Mouse (Mus musculus) lung, postnatal 4 days (tissue): ENCODE measurements around the gene AB124611.
"Not testable (repeated sequence)": the region's sequence is repeated elsewhere in the genome, so short reads cannot be mapped to it uniquely, and the experiment has no call there.

ENCODE experiments used
- DNase-seq, 2 experiments: peaks; one replicate each; pipeline ENCODE4 v3.0.0; 2021

AB124611 gene

DNA sequence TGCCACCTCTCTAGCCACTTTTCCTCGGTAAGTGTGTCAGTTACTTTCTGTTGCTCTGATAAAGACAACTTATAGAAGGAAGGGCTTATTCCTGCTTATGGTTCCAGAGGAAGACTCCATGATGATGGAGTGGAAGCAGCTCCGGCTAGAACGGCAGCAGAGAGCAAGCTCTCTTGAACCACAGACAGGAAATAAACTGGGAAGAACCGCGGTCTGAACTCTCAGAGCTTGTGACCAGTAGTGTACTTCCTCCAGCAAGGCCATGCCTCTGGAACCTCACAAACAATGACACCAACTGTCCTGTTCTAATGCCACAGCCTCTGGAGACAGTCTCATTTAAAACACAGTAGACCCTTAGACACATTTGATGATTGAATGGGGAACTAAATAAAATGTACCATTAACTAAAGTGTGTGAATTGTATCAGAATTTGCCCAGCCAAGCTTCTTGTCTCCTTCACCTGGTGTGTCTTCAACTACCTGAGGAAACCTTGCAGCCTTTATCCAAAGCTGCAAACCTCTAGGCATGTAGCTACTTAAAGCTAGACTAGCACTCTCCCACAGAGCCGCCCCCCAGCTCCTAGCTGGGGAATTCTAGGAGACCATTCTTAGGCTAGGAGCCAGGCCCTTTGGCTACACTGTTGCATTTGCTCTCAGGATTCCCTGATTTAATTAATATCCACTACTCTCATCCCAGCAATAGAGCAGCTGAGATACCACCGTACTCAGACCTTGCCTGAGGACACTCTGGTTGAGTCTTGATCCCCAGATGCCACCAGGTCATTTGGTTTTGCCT lies 637 bp upstream of the AB124611 start:
- no peak for DNase-seq

DNA sequence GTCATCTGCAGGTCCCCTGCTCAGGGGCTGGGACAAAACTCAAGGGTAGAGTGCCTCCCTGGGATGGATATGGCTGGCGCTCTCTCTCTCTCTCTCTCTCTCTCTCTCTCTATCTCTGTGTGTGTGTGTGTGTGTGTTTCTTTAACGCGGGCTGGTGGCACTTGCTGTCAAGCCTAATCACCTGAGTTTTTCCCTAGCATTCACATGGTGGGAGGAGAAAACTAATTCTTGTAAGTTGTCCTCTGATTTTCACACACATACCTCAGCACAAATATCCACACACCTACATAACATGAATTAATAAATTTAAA lies 613 bp downstream of the AB124611 start:
- DNase-seq, result no peak

DNA sequence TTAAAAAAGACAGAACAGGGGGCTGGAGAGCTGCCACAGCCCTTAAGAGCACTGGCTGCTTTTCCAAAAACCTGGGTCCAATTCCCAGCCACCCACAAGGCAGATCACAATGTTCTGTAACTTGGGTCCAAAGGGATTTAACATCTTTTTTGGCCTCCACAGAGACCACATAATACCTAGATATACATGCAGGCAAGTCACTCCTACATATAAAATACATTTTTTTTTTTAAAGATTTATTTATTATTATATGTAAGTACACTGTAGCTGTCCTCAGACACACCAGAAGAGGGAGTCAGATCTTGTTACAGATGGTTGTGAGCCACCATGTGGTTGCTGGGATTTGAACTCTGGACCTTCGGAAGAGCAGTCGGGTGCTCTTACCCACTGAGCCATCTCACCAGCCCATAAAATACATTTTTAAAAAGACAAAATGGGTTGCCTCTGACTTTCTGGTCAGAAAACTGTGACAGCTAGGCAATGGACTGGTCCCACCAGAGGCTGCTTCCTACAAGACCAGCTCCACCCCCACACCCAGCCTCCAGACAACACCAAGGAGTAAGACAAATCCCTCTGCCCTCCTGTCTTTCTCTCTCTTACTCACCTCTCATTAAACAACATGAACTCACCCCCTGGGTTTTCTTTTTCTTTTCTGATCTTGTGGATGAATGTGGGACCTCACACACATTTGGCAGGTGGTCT lies 1.3 kb downstream of the AB124611 start:
- no peak for DNase-seq

DNA sequence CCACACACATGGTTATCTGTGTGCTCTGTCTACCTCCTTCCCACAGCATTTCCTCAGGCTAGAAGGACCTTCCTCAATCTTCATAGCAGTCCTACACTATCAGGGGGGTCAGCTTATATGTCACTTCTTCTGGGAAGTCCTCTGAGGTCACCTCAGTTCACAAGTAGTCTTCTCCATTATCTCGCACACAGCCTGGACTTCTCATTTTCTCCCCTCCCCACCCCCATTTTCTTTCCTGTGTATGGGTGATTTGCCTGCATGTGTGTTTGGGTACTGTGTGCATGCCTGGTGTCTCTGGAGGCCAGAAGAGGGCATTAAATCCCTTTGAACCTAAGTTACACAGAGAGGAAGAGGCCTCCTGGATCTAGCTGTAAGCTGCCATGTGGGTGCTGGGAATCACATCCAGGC lies 1.9 kb downstream of the AB124611 start:
- DNase-seq, result peak in 1 of 2 experiments; percentile 14

DNA sequence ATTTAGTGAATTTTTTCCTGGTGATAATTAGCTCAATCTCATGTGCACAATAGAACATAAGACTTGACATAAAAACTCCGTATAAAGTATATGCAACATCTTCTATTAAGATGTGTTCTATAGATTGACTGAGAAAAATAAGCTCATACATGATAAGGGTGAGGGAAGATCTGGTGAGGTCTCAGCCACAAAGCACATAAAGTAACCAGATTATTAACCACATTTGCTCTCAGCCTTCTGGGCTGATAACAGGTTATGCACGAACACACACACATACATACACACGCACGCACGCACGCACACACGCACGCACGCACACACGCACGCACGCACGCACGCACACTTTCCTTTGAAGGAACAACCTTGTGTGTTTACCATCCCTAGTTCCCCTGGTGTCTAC lies 10.5 kb downstream of the AB124611 start:
- DNase-seq, result no peak

DNA sequence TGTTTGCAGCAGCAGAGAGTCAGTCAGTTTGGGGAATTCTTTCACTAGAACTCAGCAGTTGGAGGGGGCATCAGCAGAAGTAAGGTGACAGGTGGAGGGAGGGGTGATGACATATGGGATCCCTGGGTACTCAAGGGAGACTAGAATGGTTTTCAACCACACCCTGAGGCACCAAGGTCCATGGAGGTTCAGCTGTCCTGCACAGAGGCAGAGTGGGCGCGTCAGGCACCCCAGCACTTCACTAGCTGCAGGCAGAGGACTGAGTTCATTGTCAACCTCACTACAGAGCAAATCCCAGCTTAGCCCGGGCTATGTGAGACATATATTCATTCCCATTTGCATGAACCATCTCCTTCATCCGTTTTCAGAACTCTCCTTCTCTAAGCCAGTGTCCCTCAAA lies 11.0 kb downstream of the AB124611 start:
- DNase-seq, result no peak

DNA sequence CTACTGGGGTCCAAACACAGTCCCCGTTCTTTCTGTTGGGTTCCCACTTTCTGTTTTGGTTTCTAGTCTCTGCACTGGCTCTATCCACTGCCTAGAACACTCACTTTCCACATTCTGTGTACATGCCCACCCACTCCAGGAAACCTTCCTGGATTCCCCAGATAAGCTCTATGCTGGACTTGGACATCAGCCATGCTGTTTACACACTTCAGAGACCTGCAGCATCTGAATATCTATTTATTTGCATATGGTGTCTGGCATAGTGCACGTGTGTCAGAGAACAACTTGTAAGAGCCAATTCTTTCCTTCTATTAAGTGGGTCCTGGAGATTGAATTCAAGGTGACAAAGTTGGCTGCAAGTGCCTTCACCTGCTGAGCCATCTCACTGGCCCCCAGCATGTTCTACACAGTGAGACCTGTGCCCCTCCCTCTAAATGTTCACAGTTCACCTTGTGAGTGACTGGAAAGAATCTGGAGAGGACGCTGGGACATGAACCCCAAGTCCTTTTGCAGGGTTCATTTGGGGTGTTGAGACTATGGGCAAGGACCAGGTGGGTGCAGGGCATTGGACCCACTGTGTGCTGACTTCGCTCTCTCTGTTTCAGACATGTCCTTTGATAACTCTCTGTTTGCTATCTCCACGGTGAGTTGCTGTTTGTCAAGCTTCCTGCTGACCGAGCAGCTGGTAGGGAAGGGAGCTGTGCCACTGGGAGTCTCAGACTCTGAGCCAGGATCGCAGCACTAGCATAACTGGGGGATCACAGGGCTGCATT lies 14.2 kb downstream of the AB124611 start:
- no peak for DNase-seq

DNA sequence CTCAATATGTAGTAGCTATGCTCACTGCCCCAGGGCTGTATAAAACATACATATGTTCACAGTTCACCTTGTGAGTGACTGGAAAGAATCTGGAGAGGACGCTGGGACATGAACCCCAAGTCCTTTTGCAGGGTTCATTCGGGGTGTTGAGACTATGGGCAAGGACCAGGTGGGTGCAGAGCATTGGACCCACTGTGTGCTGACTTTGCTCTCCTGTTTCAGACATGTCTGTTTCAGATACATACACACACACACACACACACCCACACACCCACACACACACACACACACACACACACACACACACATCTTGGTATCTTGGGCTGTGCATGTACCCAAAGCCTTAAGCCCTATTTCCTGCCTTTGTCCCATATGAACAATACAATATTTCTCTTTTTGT lies 16.0 kb downstream of the AB124611 start:
- DNase-seq, result not testable (repeated sequence)

DNA sequence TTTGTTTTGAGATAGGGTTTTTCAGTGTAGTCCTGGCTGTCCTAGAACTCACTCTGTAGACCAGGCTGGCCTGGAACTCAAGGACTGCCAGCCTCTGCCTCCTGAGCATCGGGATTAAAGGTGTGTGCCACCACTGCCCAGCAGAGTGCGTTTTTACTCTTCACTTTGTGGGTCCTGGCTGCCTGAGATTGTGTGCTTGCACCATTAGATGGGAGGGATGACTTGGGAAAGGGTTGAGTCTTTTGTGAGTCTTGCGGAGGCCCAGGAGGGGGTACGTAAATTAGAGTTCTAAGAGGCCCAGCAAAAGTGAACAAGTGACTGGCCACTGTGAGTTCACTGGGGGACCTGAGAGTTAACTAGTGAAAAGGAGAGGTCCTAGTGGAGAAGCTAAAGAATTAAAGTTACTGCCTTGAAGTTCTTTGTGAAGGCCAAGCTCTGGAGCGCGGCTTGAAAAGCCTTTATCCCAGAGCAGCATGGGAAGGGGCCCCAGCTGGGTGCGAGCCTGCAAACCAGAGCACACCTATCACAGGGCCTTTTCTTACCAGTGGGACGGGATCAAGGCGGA lies 19.5 kb downstream of the AB124611 start:
- DNase-seq, result no peak

DNA sequence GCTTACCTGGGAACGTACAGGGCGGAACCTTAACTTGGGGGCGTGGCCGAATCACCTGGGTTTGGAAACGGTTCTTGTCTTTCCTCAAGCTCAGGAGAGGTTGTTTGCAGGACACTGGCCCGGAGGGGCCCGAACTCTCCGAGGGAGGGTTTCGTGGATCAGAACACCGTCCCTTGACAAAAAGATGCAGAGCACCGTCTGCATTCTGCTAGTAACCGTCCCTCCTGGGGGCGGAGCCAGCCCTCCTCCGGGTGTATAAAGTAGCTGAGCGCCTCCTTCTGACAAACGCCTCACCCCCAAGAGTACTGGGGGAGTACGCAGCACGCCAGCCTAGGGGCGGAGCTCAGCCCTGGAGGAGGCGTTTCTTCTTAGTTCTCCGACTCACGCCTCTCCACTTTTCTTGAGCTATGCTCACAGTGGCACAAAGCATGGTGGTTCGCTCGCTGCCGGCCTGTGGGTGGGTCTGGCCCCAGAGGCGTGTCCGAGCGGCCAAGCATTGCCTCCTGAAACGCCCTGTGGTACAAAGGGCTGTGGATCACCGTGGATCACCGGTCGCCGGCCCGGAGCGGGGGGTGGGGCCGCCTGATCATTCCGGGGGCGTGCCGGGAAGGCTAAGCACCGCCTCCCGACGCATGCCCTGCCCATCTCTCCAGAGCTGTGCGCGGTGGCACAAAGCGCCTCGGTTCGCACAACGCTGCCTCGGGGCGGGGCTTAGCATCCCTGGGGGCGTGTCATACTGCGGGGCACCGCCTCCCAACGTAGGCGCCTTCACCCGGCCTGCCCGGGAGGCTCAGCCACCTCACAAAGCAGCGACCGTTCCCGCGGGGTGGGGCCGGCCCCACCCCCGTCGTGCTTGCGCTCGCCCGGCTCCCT lies 20.2 kb downstream of the AB124611 start:
- peak; percentile 100 for DNase-seq

DNA sequence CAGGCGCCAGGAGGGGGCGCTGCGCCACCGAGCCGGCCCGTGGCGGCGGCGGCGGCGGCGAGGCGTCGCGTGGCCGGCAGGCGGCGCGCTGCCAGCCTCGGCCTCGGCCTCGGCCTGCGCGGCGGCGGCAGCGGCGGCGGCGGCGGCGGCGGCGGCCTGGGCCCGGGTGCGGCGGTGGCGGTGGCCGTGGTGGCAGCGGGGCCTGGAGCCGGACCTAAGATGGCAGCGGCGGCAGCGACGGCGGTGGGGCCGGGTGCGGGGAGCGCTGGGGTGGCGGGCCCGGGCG lies 20.8 kb downstream of the AB124611 start, which contains the start of gene Carm1:
Carm1 (plus strand) TSS at position 106 of the 286 bp plus-strand sequence.
- DNase-seq, result no peak

DNA sequence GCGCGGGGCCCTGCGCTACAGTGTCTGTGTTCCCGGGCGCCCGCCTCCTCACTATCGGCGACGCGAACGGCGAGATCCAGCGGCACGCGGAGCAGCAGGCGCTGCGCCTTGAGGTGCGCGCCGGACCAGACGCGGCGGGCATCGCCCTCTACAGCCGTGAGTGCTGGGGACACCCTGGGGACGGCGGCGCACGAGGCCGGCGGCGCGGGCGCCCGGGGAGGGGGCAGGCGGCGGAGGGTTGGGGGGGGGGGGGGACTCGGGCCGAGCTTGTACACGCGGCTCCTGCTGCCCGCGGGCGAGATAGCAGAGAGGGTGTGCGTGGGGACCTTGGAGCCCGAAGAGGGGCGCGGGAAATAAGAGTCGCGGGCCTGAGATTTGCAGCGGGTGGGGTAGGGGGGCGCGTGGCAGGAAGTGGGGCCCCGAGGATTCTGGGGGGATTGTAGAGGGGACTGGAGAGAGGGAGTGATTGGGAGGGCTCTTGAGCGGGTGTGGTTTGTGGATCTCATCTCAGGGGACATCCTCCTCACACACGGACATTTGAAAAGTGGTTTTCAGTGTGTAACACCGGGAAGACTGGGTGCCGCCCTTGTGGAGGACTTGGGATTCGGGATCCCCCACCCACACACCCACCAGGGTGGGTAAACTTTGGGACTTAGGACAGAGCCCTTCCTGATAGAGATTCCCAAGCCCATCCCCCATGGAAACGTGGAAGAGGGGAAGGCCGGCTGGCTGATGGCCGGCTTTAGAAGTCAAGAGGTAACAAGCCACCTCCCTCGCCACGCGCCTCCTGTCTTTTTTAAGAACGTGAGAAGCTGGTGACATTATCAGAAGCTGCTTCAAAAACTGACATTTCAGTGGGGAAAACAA lies 21.3 kb downstream of the AB124611 start:
- DNase-seq, result peak; percentile 75 to 85

DNA sequence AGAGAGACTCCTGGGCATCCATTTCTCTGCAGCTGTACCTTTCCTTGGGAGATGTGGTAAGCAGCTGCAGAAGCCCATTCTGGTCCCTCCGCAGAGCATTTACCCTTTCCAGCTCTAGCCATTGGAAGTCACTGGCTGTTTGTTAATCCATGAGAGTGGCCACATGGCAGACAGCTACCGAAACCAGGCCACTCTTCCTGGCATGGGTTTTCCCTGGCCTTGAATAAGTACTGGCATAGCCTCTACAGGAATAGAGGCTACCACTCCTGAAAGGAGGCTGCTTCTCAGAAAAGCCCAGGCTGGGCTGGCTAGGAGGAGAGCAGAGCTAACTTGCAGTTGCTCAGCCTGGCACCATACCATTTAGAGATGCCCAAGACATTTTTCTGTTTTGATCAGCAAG lies 25.1 kb downstream of the AB124611 start:
- DNase-seq, result no peak

DNA sequence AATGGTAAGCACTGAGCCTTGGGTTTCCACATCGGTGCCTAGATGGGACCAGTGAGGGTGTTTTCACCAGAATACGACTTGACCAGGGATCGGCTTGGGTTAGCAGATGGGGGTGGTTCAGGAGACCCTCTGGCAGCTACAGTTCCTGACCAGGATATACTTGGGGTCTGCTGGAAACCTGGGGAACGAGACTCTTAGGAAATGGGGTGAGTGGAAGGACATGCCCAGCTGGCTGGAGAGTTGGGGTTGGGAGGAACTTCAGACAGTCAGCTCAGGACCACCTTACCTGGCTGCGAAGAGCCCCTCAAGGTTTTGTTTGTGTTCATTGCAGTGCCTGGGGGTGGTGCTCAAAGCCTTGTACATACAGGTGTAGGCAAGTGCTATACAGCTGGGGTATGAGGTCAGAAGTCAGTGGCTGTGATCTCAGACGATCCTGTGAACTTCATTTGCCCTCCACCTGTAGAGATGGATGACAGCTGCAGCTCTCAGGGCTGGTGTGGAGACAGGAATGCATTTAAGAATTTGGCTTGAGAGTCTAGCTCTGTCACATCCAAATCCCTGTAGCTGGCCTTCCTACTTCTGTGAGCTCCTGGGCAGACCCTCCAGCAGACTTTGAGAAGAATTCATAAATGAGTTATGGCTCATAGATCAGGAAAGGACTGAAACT lies 27.8 kb downstream of the AB124611 start:
- no peak for DNase-seq

DNA sequence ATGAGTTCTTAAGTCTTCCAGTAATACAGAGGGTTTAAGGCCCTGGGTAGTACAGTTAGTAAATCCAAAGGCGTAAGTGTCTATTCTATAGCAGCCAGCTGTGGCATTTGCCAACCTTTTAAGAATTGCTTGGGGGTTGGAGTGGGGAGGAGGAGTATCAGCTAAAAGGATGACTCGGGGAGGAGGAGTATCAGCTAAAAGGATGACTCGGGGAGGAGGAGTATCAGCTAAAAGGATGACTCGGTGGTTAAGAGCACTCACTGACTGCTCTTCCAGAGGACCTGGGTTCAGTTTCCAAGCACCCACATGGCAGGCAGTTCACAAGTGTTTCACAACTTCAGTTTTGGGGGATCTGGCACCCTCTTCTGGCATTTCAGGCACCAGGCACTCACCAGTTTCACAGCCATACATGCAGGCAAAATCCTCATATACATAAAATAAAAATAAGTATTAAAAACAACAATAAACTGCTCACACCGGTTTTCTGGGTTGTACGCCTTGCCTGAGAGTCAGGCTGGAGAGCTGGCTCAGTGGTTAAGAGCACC lies 29.3 kb downstream of the AB124611 start:
- no peak for DNase-seq

DNA sequence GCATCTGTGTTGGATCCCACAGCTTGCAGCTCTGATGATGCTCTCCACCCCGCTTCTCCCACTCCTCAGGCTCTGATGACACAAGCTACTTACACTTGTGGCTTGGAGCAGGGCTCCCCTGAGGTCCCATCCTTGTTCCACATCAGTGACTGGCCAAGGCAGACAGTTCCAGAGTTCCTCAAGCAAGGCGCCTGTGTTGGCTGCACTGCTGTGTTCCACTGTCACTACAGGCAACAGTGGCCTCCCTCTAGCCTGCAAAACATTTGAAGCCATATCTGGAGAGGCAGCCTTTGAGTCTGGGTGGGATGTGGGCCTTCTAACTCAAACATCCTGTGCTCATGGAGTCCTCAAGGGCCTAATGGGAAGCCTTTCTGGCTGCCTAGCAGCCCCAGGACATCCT lies 31.0 kb downstream of the AB124611 start:
- peak; percentile 20 to 70 for DNase-seq

DNA sequence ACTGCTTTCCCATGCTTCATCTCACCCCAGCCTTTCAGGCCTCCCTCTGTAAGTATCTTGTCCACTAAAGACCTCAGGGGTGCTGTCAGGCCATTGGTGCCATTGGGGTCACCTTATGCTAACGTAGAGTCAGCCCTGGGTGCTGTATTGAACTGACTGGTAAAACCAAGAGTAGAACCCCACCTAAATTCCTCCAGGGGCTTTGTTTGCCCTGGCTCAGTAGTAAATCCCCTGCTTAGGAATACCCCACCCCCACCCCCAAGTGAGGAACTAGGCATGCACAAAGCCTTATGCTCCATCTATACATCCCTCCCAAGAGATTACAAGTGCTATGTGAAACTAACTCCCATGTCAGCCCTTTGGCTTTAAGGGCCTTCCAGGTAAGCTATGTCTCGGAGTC lies 31.6 kb downstream of the AB124611 start:
- no peak for DNase-seq

DNA sequence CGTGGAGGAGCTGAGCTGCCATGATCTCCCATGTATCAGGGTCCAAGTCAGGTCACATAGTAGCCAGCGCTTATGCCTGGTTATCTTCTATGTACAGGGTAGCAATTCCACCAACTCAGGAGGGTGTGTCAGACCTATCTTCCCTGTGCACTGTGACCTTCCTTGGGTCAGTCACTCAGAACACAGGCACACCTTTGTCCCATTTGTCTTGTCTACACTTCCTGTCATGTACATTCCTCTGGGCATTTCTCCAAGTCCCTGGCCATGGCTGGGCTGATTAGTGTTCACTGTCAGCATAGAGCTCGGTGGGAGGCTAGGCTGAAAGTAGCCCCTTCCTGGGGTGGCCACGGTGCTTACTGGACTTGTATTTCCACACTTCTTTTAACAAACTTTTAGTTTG lies 32.4 kb downstream of the AB124611 start:
- no peak for DNase-seq

DNA sequence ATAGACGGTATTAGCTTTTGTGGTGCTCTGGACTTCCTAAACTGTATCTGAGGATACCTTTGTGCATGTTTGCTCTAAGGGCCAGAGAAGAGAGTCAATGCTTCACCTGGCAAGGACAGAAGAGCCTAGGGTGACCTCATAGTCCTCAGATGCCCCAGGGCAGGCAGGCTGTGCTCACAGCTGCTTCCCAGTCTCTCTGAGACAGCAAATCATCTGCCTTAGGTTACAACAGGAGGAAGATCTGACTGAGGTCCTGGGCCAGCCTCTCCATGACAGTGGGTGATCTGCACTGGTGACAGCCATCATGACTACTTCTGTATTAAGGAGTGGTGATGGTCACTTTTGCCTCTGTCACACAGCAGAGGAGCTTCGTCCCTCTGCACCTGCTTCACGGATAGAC lies 33.2 kb downstream of the AB124611 start:
- no peak for DNase-seq

DNA sequence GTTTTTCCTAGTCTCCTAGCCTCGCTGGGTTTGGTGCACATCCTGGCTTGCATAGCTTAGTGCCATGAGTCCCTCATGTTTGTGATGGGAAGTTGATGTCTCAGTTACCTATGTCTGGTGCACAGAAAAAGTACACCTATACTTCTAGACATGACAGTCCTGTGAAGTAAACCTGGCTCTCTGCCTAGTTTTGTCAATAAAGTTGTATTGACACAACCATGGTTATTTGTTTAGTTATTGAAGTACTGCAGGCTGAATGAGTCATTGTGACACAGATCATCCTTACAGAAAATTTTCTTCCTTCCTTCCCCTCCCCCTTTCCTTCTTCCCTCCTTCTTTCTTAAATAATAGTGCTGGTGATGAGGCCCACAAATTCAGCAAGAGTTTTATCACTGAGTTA lies 38.4 kb downstream of the AB124611 start:
- DNase-seq, result no peak
